Mouse (Mus musculus) testis, adult 2 months (tissue): ENCODE measurements around the gene Adam4. TPM values are rescaled to one million over a fixed set of nuclear protein-coding genes. Genes with fewer than 3 reads are reported as not detected.
"Not testable (repeated sequence)": the region's sequence is repeated elsewhere in the genome, so short reads cannot be mapped to it uniquely, and the experiment has no call there.

ENCODE experiments used
- H3K27ac ChIP-seq: fragments of 200-500 bp; 2 replicates; pipeline ENCODE4 v1.5.1; 2012; ENCODE audit warnings: low read depth, low read length; ENCODE audit not compliant: control insufficient read depth, insufficient read depth
- H3K27me3 ChIP-seq: fragments of 200-500 bp; 2 replicates; pipeline ENCODE4 v1.6.1; 2012; ENCODE audit warnings: mild to moderate bottlenecking, low read length, moderate library complexity; ENCODE audit not compliant: control insufficient read depth, insufficient read depth
- H3K36me3 ChIP-seq: fragments of 200-500 bp; 2 replicates; pipeline ENCODE4 v1.6.1; 2012; ENCODE audit warnings: mild to moderate bottlenecking, low read length; ENCODE audit not compliant: control insufficient read depth, insufficient read depth
- H3K4me1 ChIP-seq: fragments of 200-500 bp; 2 replicates; pipeline ENCODE4 v1.6.1; 2012; ENCODE audit warnings: low read length; ENCODE audit not compliant: control insufficient read depth, insufficient read depth
- H3K4me3 ChIP-seq: fragments of 200-500 bp; 2 replicates; pipeline ENCODE4 v1.5.1; 2012; ENCODE audit warnings: low read depth, mild to moderate bottlenecking, low read length, moderate library complexity, mixed read lengths; ENCODE audit not compliant: control insufficient read depth
- CTCF ChIP-seq: fragments of 200-500 bp; IDR thresholded peaks from 2 replicates; pipeline ENCODE4 v1.5.1; 2012; ENCODE audit warnings: low read depth, mild to moderate bottlenecking, inconsistent platforms, low read length, moderate library complexity; ENCODE audit not compliant: control insufficient read depth, insufficient read depth, insufficient replicate concordance
- POLR2A ChIP-seq: fragments of 200-500 bp; IDR thresholded peaks from 2 replicates; pipeline ENCODE4 v1.6.1; 2012; ENCODE audit warnings: low read depth, mild to moderate bottlenecking, inconsistent platforms, low read length, moderate library complexity; ENCODE audit not compliant: control insufficient read depth
- polyA plus RNA-seq: library from polyadenylated mRNA; depleted of rRNA; stranded (reverse); fragments of >200 nt; gene quantifications from 2 replicates; pipeline ENCODE4 v1.2.3, GENCODE M21; 2012; rRNA removed

Gene Adam4
- 32.7 and 38.5 TPM in 2 replicates for polyA plus RNA-seq

- TF ChIP-seq CTCF (no peak), POLR2A (no peak)
- H3K27me3 ChIP-seq: no peaks in the 10 kb centered on the region
- peak within 1 kb of the TSS; percentile 55 for H3K4me3 ChIP-seq
- no peaks in the 10 kb centered on the region for H3K4me1 ChIP-seq
- H3K27ac ChIP-seq: no peak within 1 kb of the TSS
- no peaks in the 10 kb centered on the region for H3K36me3 ChIP-seq
These were observed at the start of gene Adam4 for GRCm38 (mm10) chr12:81421846-81422245. Gene Adam4 (minus strand): TSS chr12:81421946.

GRCm38 (mm10) chr12:81459051-81459450, 37.3 kb upstream of the Adam4 start:
- not testable (repeated sequence) for H3K27me3 ChIP-seq, H3K4me1 ChIP-seq, H3K27ac ChIP-seq, H3K4me3 ChIP-seq, H3K36me3 ChIP-seq

GRCm38 (mm10) chr12:81438985-81439384, 17.2 kb upstream of the Adam4 start:
- not testable (repeated sequence) for H3K27ac ChIP-seq, H3K27me3 ChIP-seq, H3K4me1 ChIP-seq, H3K36me3 ChIP-seq, H3K4me3 ChIP-seq

DNA sequence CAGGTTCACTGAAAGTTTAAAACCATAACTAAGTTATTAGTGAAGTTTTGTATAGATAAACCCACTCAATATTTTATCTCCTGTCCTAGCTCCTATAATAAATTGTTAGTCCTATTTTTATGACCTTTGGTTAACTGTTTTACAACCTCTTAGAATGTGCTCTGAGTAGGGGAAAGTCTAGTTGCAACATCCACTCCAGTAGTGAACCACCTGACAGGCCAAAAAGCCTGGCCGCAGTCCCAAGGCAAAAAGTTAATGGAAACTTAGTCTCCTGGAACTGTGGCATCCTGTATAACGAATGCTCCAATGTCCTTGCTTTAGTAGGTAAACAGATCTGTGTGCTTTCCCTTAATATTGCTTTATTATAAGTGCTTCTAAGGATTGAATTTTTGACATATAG, 13.0 kb upstream of the Adam4 start:
- not testable (repeated sequence) for H3K4me3 ChIP-seq, H3K4me1 ChIP-seq, H3K36me3 ChIP-seq, H3K27ac ChIP-seq, H3K27me3 ChIP-seq

DNA sequence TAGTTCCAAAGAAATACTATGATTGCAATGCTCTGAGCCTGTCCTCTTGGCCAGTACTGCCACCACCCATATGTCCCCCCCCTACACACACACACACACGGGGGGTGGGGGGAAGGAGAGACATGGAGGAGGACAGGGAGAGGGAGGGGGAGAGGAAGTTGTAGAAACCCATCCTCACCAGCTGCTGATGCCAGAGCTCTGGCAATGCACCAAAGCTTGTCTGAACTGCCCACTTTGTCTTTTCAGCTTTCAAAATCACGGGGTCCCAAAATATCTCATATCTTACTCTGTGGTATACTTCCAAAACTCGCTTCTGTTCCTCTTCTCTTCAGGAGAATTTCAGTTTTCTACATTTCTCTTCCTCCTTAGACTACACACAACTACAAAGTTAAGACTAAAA, 8.5 kb downstream of the Adam4 start:
- Histone ChIP-seq H3K4me1 (no peaks in the 10 kb centered on the region), H3K27me3 (no peaks in the 10 kb centered on the region), H3K27ac (no peak overlapping the region), H3K36me3 (no peaks in the 10 kb centered on the region), H3K4me3 (no peak overlapping the region)
- no peak for TF ChIP-seq CTCF
- no peak for TF ChIP-seq POLR2A

GRCm38 (mm10) chr12:81408966-81409365, 12.8 kb downstream of the Adam4 start:
- H3K36me3 ChIP-seq: no peaks in the 10 kb centered on the region
- H3K27me3 ChIP-seq: no peaks in the 10 kb centered on the region
- no peak for TF ChIP-seq CTCF
- H3K4me3 ChIP-seq: no peak overlapping the region
- no peaks in the 10 kb centered on the region for H3K4me1 ChIP-seq
- H3K27ac ChIP-seq: no peak overlapping the region

DNA sequence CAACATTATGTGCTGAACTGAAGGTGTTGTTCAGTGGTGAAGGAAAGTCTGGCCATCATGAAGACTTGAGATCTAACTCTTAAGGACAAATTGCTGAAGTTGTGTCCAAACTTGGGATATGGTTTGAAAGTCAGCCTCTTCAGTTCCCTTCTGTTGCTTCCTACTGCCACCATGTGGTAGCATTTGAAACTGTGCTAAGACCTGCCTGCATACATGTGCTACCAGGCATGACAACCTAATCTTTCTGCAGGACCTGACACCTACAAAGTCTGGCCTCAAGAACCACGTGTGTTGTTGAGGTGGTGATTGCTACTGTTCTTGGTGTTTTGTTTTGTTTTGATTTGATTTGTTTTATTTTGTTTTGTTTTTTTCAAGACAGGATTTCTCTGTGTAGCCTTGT, 19.6 kb downstream of the Adam4 start:
- Histone ChIP-seq H3K27ac (no peak overlapping the region), H3K4me3 (no peak overlapping the region), H3K36me3 (no peaks in the 10 kb centered on the region), H3K27me3 (no peaks in the 10 kb centered on the region), H3K4me1 (no peaks in the 10 kb centered on the region)
- TF ChIP-seq CTCF (no peak), POLR2A (no peak)

DNA sequence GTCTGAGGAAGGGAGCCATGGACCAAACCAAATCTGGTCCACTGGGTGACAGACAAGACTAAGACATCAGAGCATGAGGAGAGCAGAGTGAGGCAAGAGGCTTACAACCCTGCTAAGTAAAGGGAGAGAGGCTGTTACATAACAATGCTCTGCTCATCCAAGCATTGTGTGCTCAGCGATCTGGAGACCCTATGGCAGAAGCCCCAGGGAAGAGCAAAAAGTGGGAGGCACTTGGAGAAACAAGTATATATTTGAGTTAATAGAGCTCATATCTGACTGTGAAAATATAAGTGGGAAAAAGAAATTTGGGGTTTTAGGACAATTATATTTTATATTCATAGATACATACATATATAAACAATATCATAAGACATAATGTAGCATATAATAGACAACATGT, 42.4 kb downstream of the Adam4 start, which contains the start of gene Gm4787:
Gm4787 (minus strand) TSS at position 101 of the 400 bp plus-strand sequence.
- peak within 1 kb of the TSS; percentile 58; the same call in 1 of the 2 replicates for H3K4me3 ChIP-seq
- not testable (repeated sequence) for H3K27me3 ChIP-seq, H3K4me1 ChIP-seq, H3K27ac ChIP-seq, H3K36me3 ChIP-seq

Other genes with a start within 250 kb of the Adam4 start
- gene Slc8a3, start 88.8 kb downstream of the Adam4 start, polyA plus RNA-seq: 0.05 and 0.07 TPM in 2 replicates
- 100 and 130 TPM in 2 replicates for gene Gm4787, start 42.5 kb downstream of the Adam4 start, polyA plus RNA-seq
- 70.1 and 78.5 TPM in 2 replicates for gene Cox16, start 63.2 kb upstream of the Adam4 start, polyA plus RNA-seq
- 40.6 and 45.4 TPM in 2 replicates for gene Gm20498, start 111.0 kb upstream of the Adam4 start, polyA plus RNA-seq
- 67.9 and 84.7 TPM in 2 replicates for gene Synj2bp, start 111.0 kb upstream of the Adam4 start, polyA plus RNA-seq
- gene Adam21, start 146.5 kb upstream of the Adam4 start, polyA plus RNA-seq: 9.0 and 13.7 TPM in 2 replicates
- 8.7 and 12.4 TPM in 2 replicates for gene Med6, start 173.1 kb upstream of the Adam4 start, polyA plus RNA-seq
- gene Ttc9, start 209.3 kb upstream of the Adam4 start, polyA plus RNA-seq: 25.4 and 30.1 TPM in 2 replicates